Mouse (Mus musculus): Measurements from ENCODE around the gene Rabgap1l.

DNA sequence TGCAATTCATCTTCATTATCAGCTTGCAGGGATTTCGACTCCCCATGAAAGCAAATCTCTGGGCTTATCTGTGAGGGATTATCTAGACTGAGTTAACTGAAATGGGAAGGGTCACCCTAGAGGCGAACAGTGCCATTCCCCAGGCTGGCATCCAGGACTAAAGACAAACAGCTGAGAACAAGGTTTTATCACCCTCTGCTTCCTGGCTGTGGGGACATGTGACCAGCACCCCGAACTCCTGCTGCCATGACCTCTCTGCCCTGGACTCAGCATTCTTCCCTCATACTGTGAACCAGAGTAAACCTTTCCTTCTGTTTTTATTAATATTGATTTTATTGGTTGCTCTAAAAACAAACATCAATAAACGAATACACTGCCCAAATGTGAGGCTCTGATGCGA, 47.6 kb upstream of the Rabgap1l start:
- TF ChIP-seq POLR2A (IDR thresholded peaks at IDR 0.05; ENCODE audit: low read depth, low read length) (no peak), CTCF (conservative IDR thresholded peaks at IDR 0.05; ENCODE audit: insufficient read depth, insufficient read length, low read depth, low read length) (no peak)
